Mouse (Mus musculus) cerebellum, adult 2 months (tissue): ENCODE data around the gene Adamts7.

ENCODE experiments used
- CTCF ChIP-seq: fragments of 200-500 bp; IDR thresholded peaks from 2 replicates; pipeline ENCODE4 v1.5.1; 2011; ENCODE audit warnings: low read depth, mild to moderate bottlenecking, control low read depth, low read length, moderate library complexity, borderline replicate concordance; ENCODE audit not compliant: insufficient read depth
- POLR2A ChIP-seq: fragments of 200-500 bp; IDR thresholded peaks from 2 replicates; pipeline ENCODE4 v1.6.1; 2011; ENCODE audit warnings: low read length, control low read depth, borderline replicate concordance; ENCODE audit not compliant: insufficient read depth

DNA sequence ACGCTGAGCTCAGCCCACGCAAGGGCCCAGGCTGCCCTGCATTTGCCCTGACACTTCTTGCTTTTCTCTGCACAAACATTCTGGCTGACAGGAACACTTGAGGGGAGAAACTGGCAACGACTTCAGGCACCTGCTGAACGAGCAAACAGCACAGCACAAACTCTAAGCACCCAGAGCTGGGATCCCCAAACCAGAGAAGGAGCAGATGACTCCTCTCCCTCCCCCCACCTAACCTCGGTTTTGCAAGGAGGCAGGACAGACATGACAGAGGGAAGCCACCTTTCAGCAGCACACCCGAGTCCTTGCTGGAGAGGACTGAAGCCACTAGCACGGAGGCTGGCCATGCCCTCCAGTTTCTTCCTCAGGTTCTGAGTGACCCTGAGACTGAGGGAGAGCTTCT, 84.4 kb downstream of the Adamts7 start:
- no peak for TF ChIP-seq CTCF
- no peak for TF ChIP-seq POLR2A
